Mouse (Mus musculus): ENCODE measurements around the gene Cabcoco1.

DNA sequence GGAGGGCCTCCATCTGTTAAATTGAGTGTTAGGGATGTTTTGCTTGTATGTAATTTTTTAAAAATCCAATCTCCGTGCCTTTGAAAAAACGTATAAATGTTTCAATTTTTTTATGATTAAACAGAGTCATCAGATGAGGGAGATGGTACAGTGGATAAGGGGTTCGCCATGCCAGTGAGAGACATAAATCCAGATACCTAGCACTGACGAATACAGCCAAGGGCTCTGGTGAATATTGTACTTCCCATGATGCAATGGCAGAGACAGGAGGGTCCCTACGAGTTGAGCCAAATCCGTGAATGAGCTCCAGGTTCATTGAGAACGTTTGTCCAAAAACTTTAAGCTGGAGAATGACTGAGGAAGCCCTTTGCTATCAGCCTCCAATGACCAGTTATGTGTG lies 9.6 kb upstream of the Cabcoco1 start:
- TF ChIP-seq CTCF (IDR thresholded peaks at IDR 0.05; ENCODE audit: low read depth) (no peak), EP300 (IDR thresholded peaks at IDR 0.05; ENCODE audit: low read depth) (no peak)

All from liver, postnatal 0 days (tissue).